Mouse (Mus musculus) G1E (cell line): Measurements from ENCODE around the gene Wdr83os.

ENCODE experiments used
- CTCF ChIP-seq: IDR thresholded peaks from 2 replicates; pipeline ENCODE4 v1.5.1; 2012; ENCODE audit warnings: low read depth, low read length, inconsistent platforms, mixed read lengths
- GATA1 ChIP-seq: IDR thresholded peaks from 2 replicates; pipeline ENCODE4 v1.6.1; 2012; ENCODE audit warnings: borderline replicate concordance, low read length, inconsistent platforms, mixed read lengths
- POLR2AphosphoS5 ChIP-seq: IDR thresholded peaks from 2 replicates; pipeline ENCODE4 v1.6.1; 2012; ENCODE audit warnings: low read depth, low read length, inconsistent platforms; ENCODE audit not compliant: insufficient replicate concordance
- TAL1 ChIP-seq: conservative IDR thresholded peaks from 2 replicates; pipeline ENCODE4 v1.6.1; 2012; ENCODE audit warnings: low read depth, low read length, inconsistent platforms, mixed read lengths

DNA sequence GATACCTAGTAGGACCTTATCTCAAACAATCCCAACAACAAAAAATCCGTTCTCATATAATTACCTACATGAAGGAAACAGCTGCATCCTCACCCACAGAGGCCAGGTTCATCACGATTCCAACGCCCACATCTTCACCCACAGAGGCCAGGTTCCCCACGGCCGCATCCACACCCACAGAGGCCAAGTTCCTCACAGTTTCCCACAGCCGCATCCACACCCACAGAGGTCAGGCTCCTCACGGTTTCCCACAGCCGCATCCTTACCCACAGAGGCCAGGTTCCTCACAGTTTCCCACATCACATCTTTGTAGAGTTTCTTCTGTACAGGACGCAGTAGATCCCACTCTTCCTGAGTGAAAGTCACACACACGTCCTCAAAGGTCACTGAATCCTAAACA is 32.7 kb downstream of the Wdr83os start:
- TF ChIP-seq POLR2AphosphoS5, result no peak
- TF ChIP-seq CTCF, result no peak
- no peak for TF ChIP-seq GATA1
- TF ChIP-seq TAL1, result no peak
